Mouse (Mus musculus) midbrain, postnatal 0 days (tissue): ENCODE measurements around the gene Sbf1. TPM values are rescaled to one million over a fixed set of nuclear protein-coding genes. Genes with fewer than 3 reads are reported as not detected.

Experiments used
- ATAC-seq: fragments of 200-750 bp; cut with Nextera tagmentation; 2 replicates; pipeline ENCODE4 v1.8.0; 2017; ENCODE audit warnings: moderate number of reproducible peaks, mild to moderate bottlenecking, moderate TSS enrichment, moderate library complexity; ENCODE audit not compliant: low FRiP score
- DNase-seq: peaks from one replicate; pipeline ENCODE4 v3.0.0-alpha.2; 2015; ENCODE audit warnings: low spot score
- H3K27ac ChIP-seq: fragments of 300-500 bp; sonication (generic); 2 replicates; pipeline ENCODE4 v1.5.1; 2014; ENCODE audit warnings: low read depth, mild to moderate bottlenecking, low read length, mixed read lengths
- H3K27me3 ChIP-seq: fragments of 300-500 bp; sonication (generic); 2 replicates; pipeline ENCODE4 v1.6.1; 2014; ENCODE audit warnings: low read length, control low read depth, mixed read lengths; ENCODE audit not compliant: insufficient read depth
- H3K36me3 ChIP-seq: fragments of 300-500 bp; sonication (generic); 2 replicates; pipeline ENCODE4 v1.6.1; 2014; ENCODE audit warnings: low read length, control low read depth, mixed read lengths; ENCODE audit not compliant: insufficient read depth
- H3K4me1 ChIP-seq: fragments of 300-500 bp; sonication (generic); 2 replicates; pipeline ENCODE4 v1.6.1; 2014; ENCODE audit warnings: mild to moderate bottlenecking, control low read depth, antibody characterized with exemption, low read length, mixed read lengths; ENCODE audit not compliant: insufficient read depth
- H3K4me2 ChIP-seq: fragments of 300-500 bp; sonication (generic); 2 replicates; pipeline ENCODE4 v1.6.1; 2014; ENCODE audit warnings: low read depth, mild to moderate bottlenecking, low read length, mixed read lengths; ENCODE audit not compliant: poor library complexity, severe bottlenecking
- H3K4me3 ChIP-seq: fragments of 300-500 bp; sonication (generic); 2 replicates; pipeline ENCODE4 v1.5.1; 2014; ENCODE audit warnings: low read depth, mild to moderate bottlenecking, low read length, moderate library complexity
- H3K9ac ChIP-seq: fragments of 300-500 bp; sonication (generic); replicated peaks from 2 replicates; pipeline ENCODE4 v1.6.1; 2014; ENCODE audit warnings: mild to moderate bottlenecking, low read length, moderate library complexity, mixed read lengths; ENCODE audit not compliant: poor library complexity, severe bottlenecking
- H3K9me3 ChIP-seq: fragments of 300-500 bp; sonication (generic); 2 replicates; pipeline ENCODE4 v1.6.1; 2016; ENCODE audit warnings: low read length, control low read depth
- CTCF ChIP-seq: IDR thresholded peaks from 2 replicates; pipeline ENCODE4 v1.5.1; 2016; ENCODE audit warnings: antibody characterized with exemption, mild to moderate bottlenecking
- WGBS: fragments of 180-500 bp; shearing (Covaris S2); extraction: QIAGEN DNeasy Blood & Tissue Kit; methylation state at CpG from one replicate; pipeline ENCODE4 v1.1.7; 2014; 5-methylcytosine and 5-hydroxymethylcytosine counted together
- polyA plus RNA-seq: library from polyadenylated mRNA; unstranded; fragments of >200 nt; fragmentation: Nextera tagmentation; extraction: Ambion mirVana; gene quantifications from 2 replicates; pipeline ENCODE4 v1.2.1, GENCODE M21; 2015
- total RNA-seq: library from RNA; depleted of rRNA; stranded (reverse); fragments of >200 nt; gene quantifications from 2 replicates; pipeline ENCODE4 v1.2.3, GENCODE M21; 2014; rRNA removed

Sbf1 gene
- total RNA-seq (268 and 287 TPM in 2 replicates), polyA plus RNA-seq (77.3 and 79.3 TPM in 2 replicates)

DNA sequence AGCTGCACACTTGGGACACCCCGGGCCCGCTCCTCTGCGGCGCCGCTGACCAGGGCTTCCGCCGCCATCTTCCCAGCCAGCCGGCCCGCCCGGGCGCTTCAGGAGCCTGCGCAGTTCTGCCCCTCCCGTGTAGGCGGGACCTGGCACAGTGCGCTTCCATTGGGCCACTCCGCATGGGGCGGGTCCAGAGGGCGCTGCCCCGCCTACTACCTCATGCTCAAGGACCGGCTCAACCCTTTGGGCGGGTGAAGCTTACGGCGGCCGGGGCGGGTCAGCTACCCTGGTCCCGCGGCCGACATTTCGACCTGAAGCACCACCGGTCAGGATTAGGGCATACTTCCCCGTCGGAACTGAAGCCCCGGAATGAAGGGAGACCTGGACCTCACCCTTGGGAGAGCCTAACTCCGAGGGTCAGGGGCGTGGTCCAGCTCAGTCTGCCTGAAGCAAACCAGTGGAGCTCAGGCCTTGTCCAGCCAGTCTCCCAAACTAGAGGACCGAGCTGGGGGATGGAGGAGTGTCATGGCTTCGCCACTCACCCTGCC, at the start of gene Sbf1:
Gene Sbf1, minus strand, starts transcription at position 122 of the 542 bp plus-strand sequence.
- Histone ChIP-seq H3K36me3 (no peaks in the 10 kb centered on the region), H3K4me2 (peak within 1 kb of the TSS; percentile 89), H3K27ac (peak within 1 kb of the TSS; percentile 64), H3K4me1 (peaks cover 12% of the 10 kb centered on the region), H3K27me3 (no peaks in the 10 kb centered on the region), H3K9ac (peak within 1 kb of the TSS; percentile 71), H3K9me3 (no peaks in the 10 kb centered on the region), H3K4me3 (peak within 1 kb of the TSS; percentile 87)
- WGBS, result 2% methylated on average over 34 of the region's 37 CpGs
- peak; percentile 27; the same call in 1 of the 2 replicates for TF ChIP-seq CTCF
- peak; percentile 99 for ATAC-seq
- peak; percentile 98 for DNase-seq

DNA sequence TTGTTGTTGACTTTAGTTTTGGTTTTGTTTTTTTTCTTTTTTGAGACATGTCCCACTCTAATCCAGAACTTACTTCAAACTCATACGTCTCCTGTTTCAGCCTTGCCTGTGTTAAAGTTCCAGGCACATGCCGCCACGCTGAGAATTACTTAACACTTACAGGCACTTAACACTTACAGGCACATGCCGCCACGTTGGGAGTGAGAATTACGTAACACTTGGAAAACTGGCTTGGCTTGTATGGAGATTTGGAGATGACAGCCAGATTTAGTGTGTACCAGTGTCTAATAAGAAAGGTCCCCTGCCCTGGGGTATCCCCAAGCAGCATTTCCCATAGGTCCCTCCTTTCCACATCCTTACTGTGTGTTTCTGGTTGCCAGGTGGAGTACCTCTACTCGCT, 47.9 kb upstream of the Sbf1 start:
- Histone ChIP-seq H3K4me2 (no peak overlapping the region), H3K4me1 (no peaks in the 10 kb centered on the region), H3K27me3 (no peaks in the 10 kb centered on the region), H3K36me3 (peaks cover 66% of the 10 kb centered on the region), H3K27ac (no peak overlapping the region), H3K9ac (no peak overlapping the region), H3K9me3 (no peaks in the 10 kb centered on the region), H3K4me3 (no peak overlapping the region)
- DNase-seq (no peak), ATAC-seq (no peak)
- no peak for TF ChIP-seq CTCF
- WGBS, result 93% methylated on average over 7 of the region's 7 CpGs

DNA sequence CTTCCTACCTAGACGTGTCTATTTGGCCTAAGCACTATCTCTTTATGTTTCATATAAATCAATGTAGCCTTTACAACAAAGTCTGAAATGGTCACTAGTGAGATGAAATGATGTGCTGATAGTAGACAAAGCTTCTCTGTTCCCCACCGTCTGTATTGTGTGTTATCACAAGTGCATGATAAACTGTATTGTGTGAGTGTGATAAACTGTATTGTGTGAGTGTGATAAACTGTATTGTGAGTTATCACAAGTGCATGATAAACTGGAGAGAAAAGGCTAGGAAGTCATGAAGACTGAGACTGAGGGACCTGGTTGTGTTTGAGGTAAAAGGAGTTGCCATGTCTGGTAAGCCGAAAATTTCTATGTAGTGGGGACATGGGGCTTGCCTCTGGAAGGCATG, 43.7 kb upstream of the Sbf1 start:
- WGBS, result 87% methylated on average over 3 of the region's 3 CpGs

DNA sequence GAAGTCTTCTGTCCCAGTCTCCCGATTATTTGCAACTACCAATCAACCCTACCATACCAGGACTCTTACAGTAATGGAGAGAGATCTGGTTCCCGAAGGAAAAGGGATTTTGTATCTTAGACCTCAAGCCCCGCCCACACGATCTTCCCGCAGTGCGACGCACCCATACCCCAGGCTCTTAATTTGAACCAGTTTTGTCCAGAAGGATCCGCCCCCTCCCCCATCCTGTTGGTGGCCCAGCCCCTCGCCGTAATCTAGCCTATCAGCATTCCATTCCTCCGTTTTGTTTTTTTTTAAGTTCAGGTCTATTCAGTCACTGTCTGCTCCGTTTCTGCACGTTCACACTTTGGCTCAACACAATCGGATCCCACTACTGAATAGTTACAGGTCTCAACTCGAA, 41.3 kb upstream of the Sbf1 start:
- Histone ChIP-seq H3K4me2 (peak overlapping the region; percentile 70), H3K4me3 (peak overlapping the region; percentile 68), H3K9me3 (no peaks in the 10 kb centered on the region), H3K27ac (peak overlapping the region; percentile 82), H3K27me3 (no peaks in the 10 kb centered on the region), H3K4me1 (peaks cover 5% of the 10 kb centered on the region; the same call in 1 of the 2 replicates), H3K36me3 (peaks cover 27% of the 10 kb centered on the region), H3K9ac (peak overlapping the region; percentile 73)
- TF ChIP-seq CTCF, result no peak
- ATAC-seq (peak; percentile 52), DNase-seq (peak; percentile 92)
- WGBS, result under 1% methylated on average over 15 of the region's 15 CpGs

More for the DNA sequence above, 43.7 kb upstream of the Sbf1 start:
- H3K27me3 ChIP-seq, result no peaks in the 10 kb centered on the region
- no peak overlapping the region for H3K9ac ChIP-seq
- H3K36me3 ChIP-seq, result peaks cover 28% of the 10 kb centered on the region
- DNase-seq, result no peak
- ATAC-seq, result no peak
- H3K4me3 ChIP-seq, result no peak overlapping the region
- no peak for TF ChIP-seq CTCF
- no peaks in the 10 kb centered on the region for H3K9me3 ChIP-seq
- no peak overlapping the region for H3K4me2 ChIP-seq
- no peak overlapping the region for H3K27ac ChIP-seq
- H3K4me1 ChIP-seq, result peaks cover 5% of the 10 kb centered on the region; the same call in 1 of the 2 replicates

DNA sequence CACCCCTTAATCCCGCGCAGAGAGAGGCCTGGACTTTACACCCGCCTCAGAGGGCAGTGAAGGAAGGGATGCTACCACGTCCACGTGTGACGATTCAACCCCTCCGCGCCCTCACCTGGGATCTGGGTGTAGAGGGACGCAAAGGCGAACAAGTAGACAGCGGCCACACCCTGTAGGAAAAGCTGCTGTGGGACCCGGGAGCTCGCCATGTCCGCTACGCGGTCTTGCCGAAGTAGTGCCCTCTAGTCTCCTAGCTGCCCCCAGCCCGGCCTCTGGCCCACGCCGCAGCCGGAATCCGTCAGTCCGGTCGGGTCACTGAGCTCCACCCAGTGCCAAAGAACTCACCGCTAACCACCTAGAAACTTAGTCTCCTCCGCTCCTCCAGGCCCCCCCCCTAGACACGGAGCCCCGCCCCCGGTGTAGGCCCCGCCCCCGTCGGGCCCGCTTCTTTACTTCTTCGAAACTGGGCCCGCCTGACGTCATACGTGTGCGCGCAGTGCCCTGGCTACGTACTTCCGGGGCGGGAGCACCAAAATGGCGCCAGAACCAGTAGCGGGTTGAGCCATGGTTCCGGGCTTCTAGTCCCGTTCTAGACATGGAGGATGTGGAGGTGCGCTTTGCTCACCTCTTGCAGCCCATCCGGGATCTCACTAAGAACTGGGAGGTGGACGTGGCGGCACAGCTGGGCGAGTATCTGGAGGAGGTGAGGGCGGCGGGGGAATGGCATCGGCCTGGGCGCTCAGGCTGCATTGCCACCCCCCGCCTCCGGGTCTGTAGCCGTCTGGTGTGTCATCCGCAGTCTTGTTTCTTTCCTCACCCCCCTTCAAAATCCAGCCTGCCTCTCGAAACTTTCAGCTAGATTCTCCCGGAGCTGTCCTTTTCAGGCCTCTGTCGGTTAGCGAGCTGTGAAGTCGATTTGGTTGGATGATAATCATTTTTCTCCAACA, 40.4 kb upstream of the Sbf1 start, which contains the start of the genes Lmf2 and Ncaph2:
Gene Lmf2, minus strand, starts transcription at position 419 of the 947 bp plus-strand sequence.
Gene Ncaph2, plus strand, starts transcription at position 479 of the 947 bp plus-strand sequence.
- ATAC-seq, result peak; percentile 88
- peak within 1 kb of the TSS; percentile 68 for H3K4me3 ChIP-seq
- no peaks in the 10 kb centered on the region for H3K9me3 ChIP-seq
- TF ChIP-seq CTCF, result no peak; the same call in 1 of the 2 replicates
- WGBS, result under 1% methylated on average over 64 of the region's 64 CpGs
- H3K4me1 ChIP-seq, result peaks cover 5% of the 10 kb centered on the region; the same call in 1 of the 2 replicates
- H3K9ac ChIP-seq, result peak within 1 kb of the TSS; percentile 73
- DNase-seq, result peak; percentile 97
- peaks cover 27% of the 10 kb centered on the region for H3K36me3 ChIP-seq
- H3K27me3 ChIP-seq, result no peaks in the 10 kb centered on the region
- peak within 1 kb of the TSS; percentile 82 for H3K27ac ChIP-seq
- peak within 1 kb of the TSS; percentile 70 for H3K4me2 ChIP-seq
